Mouse (Mus musculus) left cerebral cortex, adult 8-10 months (tissue): ENCODE data around the gene Tmem132a. TPM values are rescaled to one million over a fixed set of nuclear protein-coding genes. Genes with fewer than 3 reads are reported as not detected.

Experiments used
- DNase-seq, 2 experiments: peaks; one replicate each; pipeline ENCODE4 v3.0.0; 2022; ENCODE audit warnings: low spot score in 2 of 2
- total RNA-seq, 4 experiments: library from RNA; stranded (reverse); gene quantifications; 2 replicates each; pipeline ENCODE4 v1.2.4; 2022

The Tmem132a gene
- total RNA-seq, 4 experiments from 2014 or later = 218 to 239 (median 228) TPM

GRCm38 (mm10) chr19:10878201-10878837 is 8.6 kb upstream of the Tmem132a start:
- peak in 1 of 2 experiments; percentile 34 for DNase-seq

GRCm38 (mm10) chr19:10871328-10871961 is 1.7 kb upstream of the Tmem132a start:
- DNase-seq = no peak

- DNase-seq = no peak
Measured at GRCm38 (mm10) chr19:10870676-10871075, 936 bp upstream of the Tmem132a start.

GRCm38 (mm10) chr19:10869241-10869885 is 377 bp downstream of the Tmem132a start:
- DNase-seq = peak; percentile 78 to 84

- no peak for DNase-seq
Measured at GRCm38 (mm10) chr19:10868623-10869141, 1.1 kb downstream of the Tmem132a start.

GRCm38 (mm10) chr19:10867946-10868622 is 1.7 kb downstream of the Tmem132a start:
- no peak for DNase-seq

GRCm38 (mm10) chr19:10866351-10866750 is 3.4 kb downstream of the Tmem132a start:
- no peak for DNase-seq

GRCm38 (mm10) chr19:10860072-10860497 is 9.7 kb downstream of the Tmem132a start:
- no peak for DNase-seq

- DNase-seq = no peak
Measured at GRCm38 (mm10) chr19:10856520-10856919, 13.2 kb downstream of the Tmem132a start.

GRCm38 (mm10) chr19:10855422-10855821 is 14.3 kb downstream of the Tmem132a start:
- DNase-seq = no peak

- no peak for DNase-seq
Measured at GRCm38 (mm10) chr19:10847311-10848087, 22.2 kb downstream of the Tmem132a start.

- no peak for DNase-seq
Measured at GRCm38 (mm10) chr19:10846150-10846549, 23.6 kb downstream of the Tmem132a start.

GRCm38 (mm10) chr19:10845454-10845853 is 24.3 kb downstream of the Tmem132a start:
- no peak for DNase-seq

- DNase-seq = no peak
Measured at GRCm38 (mm10) chr19:10844206-10844605, 25.5 kb downstream of the Tmem132a start.

- DNase-seq = no peak
Measured at GRCm38 (mm10) chr19:10842914-10843313, 26.8 kb downstream of the Tmem132a start.

- DNase-seq = no peak
Measured at GRCm38 (mm10) chr19:10841721-10842626, 27.8 kb downstream of the Tmem132a start.

GRCm38 (mm10) chr19:10839010-10839892 is 30.5 kb downstream of the Tmem132a start, which contains the start of gene Slc15a3:
Slc15a3 (plus strand) TSS chr19:10839727.
- DNase-seq = no peak

- DNase-seq = no peak
Measured at GRCm38 (mm10) chr19:10835671-10836070, 34.1 kb downstream of the Tmem132a start.

GRCm38 (mm10) chr19:10833611-10834010 is 36.1 kb downstream of the Tmem132a start:
- no peak for DNase-seq
